Mouse (Mus musculus) liver, embryonic 15.5 days (tissue): ENCODE measurements around the gene Mesd. TPM values are rescaled to one million over a fixed set of nuclear protein-coding genes. Genes with fewer than 3 reads are reported as not detected.

Experiments used
- ATAC-seq: fragments of 200-750 bp; cut with Nextera tagmentation; 2 replicates; pipeline ENCODE4 v1.8.0; 2017; ENCODE audit warnings: moderate number of reproducible peaks, mild to moderate bottlenecking, moderate library complexity; ENCODE audit not compliant: insufficient read depth
- H3K27ac ChIP-seq: fragments of 300-500 bp; sonication (generic); replicated peaks from 2 replicates; pipeline ENCODE4 v1.5.1; 2015; ENCODE audit warnings: mild to moderate bottlenecking, inconsistent platforms
- H3K27me3 ChIP-seq: fragments of 300-500 bp; sonication (generic); 2 replicates; pipeline ENCODE4 v1.6.1; 2015; ENCODE audit warnings: mild to moderate bottlenecking, inconsistent platforms
- H3K36me3 ChIP-seq: fragments of 300-500 bp; sonication (generic); replicated peaks from 2 replicates; pipeline ENCODE4 v1.6.1; 2015; ENCODE audit warnings: moderate library complexity, mild to moderate bottlenecking, inconsistent platforms
- H3K4me1 ChIP-seq: fragments of 300-500 bp; sonication (generic); replicated peaks from 2 replicates; pipeline ENCODE4 v1.6.1; 2015; ENCODE audit warnings: inconsistent platforms
- H3K4me2 ChIP-seq: fragments of 300-500 bp; sonication (generic); 2 replicates; pipeline ENCODE4 v1.6.1; 2015; ENCODE audit warnings: moderate library complexity, mild to moderate bottlenecking, inconsistent platforms
- H3K4me3 ChIP-seq: fragments of 300-500 bp; sonication (generic); replicated peaks from 2 replicates; pipeline ENCODE4 v1.5.1; 2015; ENCODE audit warnings: mild to moderate bottlenecking, inconsistent platforms
- H3K9ac ChIP-seq: fragments of 300-500 bp; sonication (generic); 2 replicates; pipeline ENCODE4 v1.6.1; 2015; ENCODE audit warnings: moderate library complexity, mild to moderate bottlenecking, inconsistent platforms
- H3K9me3 ChIP-seq: fragments of 300-500 bp; sonication (generic); replicated peaks from 2 replicates; pipeline ENCODE4 v1.6.1; 2016; ENCODE audit warnings: inconsistent platforms
- whole genome bisulfite sequencing: fragments of 180-500 bp; shearing (Covaris S2); methylation state at CpG from one replicate; pipeline ENCODE4 v1.1.7; 2015; ENCODE audit warnings: mixed read lengths; ENCODE audit not compliant: insufficient replicate concordance; 5-methylcytosine and 5-hydroxymethylcytosine counted together
- polyA plus RNA-seq: library from polyadenylated mRNA; unstranded; fragments of >200 nt; fragmentation: Nextera tagmentation; extraction: Ambion mirVana; gene quantifications from 2 replicates; pipeline ENCODE4 v1.2.1, GENCODE M21; 2015

Gene Mesd
- polyA plus RNA-seq, 1 experiment from 2014 or later: 46.9 TPM

DNA sequence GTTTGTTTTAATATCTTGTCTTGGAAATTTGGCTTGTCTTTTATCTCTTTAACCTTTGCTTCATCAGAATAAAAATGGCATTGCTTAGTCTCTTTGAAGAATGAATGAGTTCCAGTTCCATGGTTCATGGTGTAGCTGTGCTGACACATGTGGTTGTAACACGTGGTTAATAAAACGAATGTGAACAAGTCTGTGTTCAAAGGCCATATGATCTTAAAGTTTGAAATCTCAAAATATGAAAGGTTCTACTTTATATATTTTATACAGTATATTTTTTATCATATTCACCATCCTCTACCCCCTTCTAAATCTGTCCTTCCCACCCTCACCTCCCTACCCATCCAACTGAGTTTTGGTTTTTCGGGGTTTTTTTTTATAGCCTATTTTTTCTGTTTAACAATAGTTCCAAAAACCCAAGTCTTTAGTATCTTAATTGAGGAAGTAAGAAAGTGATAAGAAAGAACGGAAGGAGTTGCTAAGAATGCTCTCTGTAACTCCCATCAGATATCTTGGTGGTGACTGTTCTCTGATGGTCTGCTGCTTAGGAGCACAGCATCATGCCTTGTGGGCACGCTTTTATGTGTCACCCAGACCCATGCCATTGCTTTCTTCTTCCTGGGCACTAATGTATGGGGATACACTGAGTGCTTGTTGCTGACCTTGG, 11.9 kb downstream of the Mesd start:
- H3K27me3 ChIP-seq: no peaks in the 10 kb centered on the region
- no peak overlapping the region for H3K4me3 ChIP-seq
- no peak for ATAC-seq
- H3K27ac ChIP-seq: peak overlapping the region; percentile 35; the same call in 1 of the 2 replicates
- no peak overlapping the region for H3K9ac ChIP-seq
- H3K4me2 ChIP-seq: no peak overlapping the region
- H3K4me1 ChIP-seq: peaks cover 75% of the 10 kb centered on the region
- H3K36me3 ChIP-seq: peaks cover 61% of the 10 kb centered on the region
- 36% methylated on average over 5 of the region's 5 CpGs for WGBS
- H3K9me3 ChIP-seq: no peaks in the 10 kb centered on the region

- Histone ChIP-seq H3K9me3 (no peaks in the 10 kb centered on the region), H3K9ac (no peak overlapping the region), H3K4me3 (peak overlapping the region; percentile 21), H3K4me1 (peaks cover 64% of the 10 kb centered on the region), H3K27ac (peak overlapping the region; percentile 89), H3K4me2 (peak overlapping the region; percentile 55), H3K36me3 (peaks cover 69% of the 10 kb centered on the region), H3K27me3 (no peaks in the 10 kb centered on the region)
- 24% methylated on average over 11 of the region's 11 CpGs for WGBS
- ATAC-seq: peak; percentile 98
Observed at GRCm38 (mm10) chr7:83898267-83898666, 14.0 kb downstream of the Mesd start.

- no peak overlapping the region for H3K4me3 ChIP-seq
- no peaks in the 10 kb centered on the region for H3K9me3 ChIP-seq
- no peak overlapping the region for H3K9ac ChIP-seq
- H3K4me1 ChIP-seq: peaks cover 41% of the 10 kb centered on the region
- peaks cover 57% of the 10 kb centered on the region for H3K36me3 ChIP-seq
- 72% methylated on average over 3 of the region's 3 CpGs for WGBS
- H3K27ac ChIP-seq: no peak overlapping the region
- no peaks in the 10 kb centered on the region for H3K27me3 ChIP-seq
- no peak overlapping the region for H3K4me2 ChIP-seq
- no peak for ATAC-seq
Observed at GRCm38 (mm10) chr7:83900519-83900918, 16.3 kb downstream of the Mesd start.

- H3K27ac ChIP-seq: no peak overlapping the region
- no peak for ATAC-seq
- no peak overlapping the region for H3K9ac ChIP-seq
- WGBS: 75% methylated on average over 4 of the region's 4 CpGs
- H3K4me2 ChIP-seq: no peak overlapping the region
- H3K9me3 ChIP-seq: no peaks in the 10 kb centered on the region
- H3K4me3 ChIP-seq: no peak overlapping the region
- peaks cover 33% of the 10 kb centered on the region for H3K4me1 ChIP-seq
- H3K27me3 ChIP-seq: no peaks in the 10 kb centered on the region
- peaks cover 52% of the 10 kb centered on the region for H3K36me3 ChIP-seq
Observed at GRCm38 (mm10) chr7:83901425-83901824, 17.2 kb downstream of the Mesd start.

- no peak overlapping the region for H3K4me2 ChIP-seq
- no peak overlapping the region for H3K4me3 ChIP-seq
- H3K27ac ChIP-seq: no peak overlapping the region
- H3K9me3 ChIP-seq: no peaks in the 10 kb centered on the region
- H3K36me3 ChIP-seq: peaks cover 44% of the 10 kb centered on the region
- ATAC-seq: no peak
- no peaks in the 10 kb centered on the region for H3K27me3 ChIP-seq
- H3K9ac ChIP-seq: no peak overlapping the region
- peaks cover 23% of the 10 kb centered on the region for H3K4me1 ChIP-seq
- WGBS: 71% methylated on average over 5 of the region's 5 CpGs
Observed at GRCm38 (mm10) chr7:83902296-83903145, 18.3 kb downstream of the Mesd start.

- Histone ChIP-seq H3K27me3 (no peaks in the 10 kb centered on the region), H3K9me3 (no peaks in the 10 kb centered on the region), H3K4me3 (no peak overlapping the region), H3K4me1 (0 out of 2 replicates have a peak, but pooled peaks cover under 1% of the 10 kb centered on the region), H3K4me2 (no peak overlapping the region), H3K27ac (no peak overlapping the region), H3K9ac (no peak overlapping the region), H3K36me3 (peaks cover 21% of the 10 kb centered on the region)
- WGBS: 24% methylated on average over 3 of the region's 3 CpGs
- no peak for ATAC-seq
Observed at GRCm38 (mm10) chr7:83904831-83905230, 20.6 kb downstream of the Mesd start.

- H3K4me1 ChIP-seq: no peaks in the 10 kb centered on the region
- H3K36me3 ChIP-seq: no peaks in the 10 kb centered on the region
- H3K9ac ChIP-seq: no peak overlapping the region
- H3K9me3 ChIP-seq: no peaks in the 10 kb centered on the region
- H3K27me3 ChIP-seq: no peaks in the 10 kb centered on the region
- WGBS: 27% methylated on average over 3 of the region's 3 CpGs
- H3K4me3 ChIP-seq: no peak overlapping the region
- H3K27ac ChIP-seq: no peak overlapping the region
- ATAC-seq: no peak
- H3K4me2 ChIP-seq: no peak overlapping the region
Observed at GRCm38 (mm10) chr7:83911909-83912308, 27.6 kb downstream of the Mesd start.

GRCm38 (mm10) chr7:83913405-83913932, 29.2 kb downstream of the Mesd start:
- no peak overlapping the region for H3K27ac ChIP-seq
- H3K36me3 ChIP-seq: no peaks in the 10 kb centered on the region
- no peaks in the 10 kb centered on the region for H3K27me3 ChIP-seq
- 66% methylated on average over 6 of the region's 6 CpGs for WGBS
- H3K9me3 ChIP-seq: no peaks in the 10 kb centered on the region
- no peak overlapping the region for H3K4me3 ChIP-seq
- ATAC-seq: no peak
- no peak overlapping the region for H3K4me2 ChIP-seq
- H3K4me1 ChIP-seq: no peaks in the 10 kb centered on the region
- H3K9ac ChIP-seq: no peak overlapping the region

GRCm38 (mm10) chr7:83913995-83914394, 29.7 kb downstream of the Mesd start:
- no peaks in the 10 kb centered on the region for H3K36me3 ChIP-seq
- no peak overlapping the region for H3K4me3 ChIP-seq
- H3K9me3 ChIP-seq: no peaks in the 10 kb centered on the region
- no peak overlapping the region for H3K9ac ChIP-seq
- ATAC-seq: no peak
- H3K4me1 ChIP-seq: no peaks in the 10 kb centered on the region
- no peaks in the 10 kb centered on the region for H3K27me3 ChIP-seq
- H3K27ac ChIP-seq: no peak overlapping the region
- WGBS: 63% methylated on average over 9 of the region's 9 CpGs
- no peak overlapping the region for H3K4me2 ChIP-seq

DNA sequence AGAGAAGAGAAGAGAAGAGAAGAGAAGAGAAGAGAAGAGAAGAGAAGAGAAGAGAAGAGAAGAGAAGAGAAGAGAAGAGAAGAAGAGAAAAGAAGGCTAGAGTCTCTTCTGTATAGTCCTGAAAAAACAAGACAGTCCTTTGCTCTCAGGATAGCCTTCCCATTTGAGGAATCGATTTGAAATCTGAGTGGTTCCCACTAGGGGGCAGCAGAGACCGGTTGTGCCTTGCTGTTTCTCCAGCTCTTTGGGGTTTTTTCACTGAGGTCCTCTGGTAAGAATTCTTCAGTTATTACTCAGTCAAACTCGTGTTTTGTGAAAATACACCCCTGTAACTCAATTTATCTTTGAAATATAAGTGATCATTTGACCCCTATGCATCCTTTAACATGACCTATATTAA, 30.3 kb downstream of the Mesd start:
- Histone ChIP-seq H3K4me3 (no peak overlapping the region), H3K27me3 (no peaks in the 10 kb centered on the region), H3K27ac (no peak overlapping the region), H3K4me1 (no peaks in the 10 kb centered on the region), H3K9me3 (no peaks in the 10 kb centered on the region), H3K4me2 (no peak overlapping the region), H3K36me3 (no peaks in the 10 kb centered on the region), H3K9ac (no peak overlapping the region)
- ATAC-seq: no peak
- WGBS: 0% methylated on average over 3 of the region's 3 CpGs

- Histone ChIP-seq H3K4me1 (no peaks in the 10 kb centered on the region), H3K27me3 (no peaks in the 10 kb centered on the region; the same call in 1 of the 2 replicates), H3K4me2 (no peak overlapping the region), H3K27ac (no peak overlapping the region), H3K9me3 (no peaks in the 10 kb centered on the region), H3K9ac (no peak overlapping the region), H3K36me3 (no peaks in the 10 kb centered on the region), H3K4me3 (no peak overlapping the region)
- no peak for ATAC-seq
- WGBS: 35% methylated on average over 4 of the region's 4 CpGs
Observed at GRCm38 (mm10) chr7:83920241-83920640, 36.0 kb downstream of the Mesd start.
